Mouse (Mus musculus) retina, embryonic 14.5 days (tissue): ENCODE results near the gene Nt5c1b.

Source experiments
- DNase-seq: peaks from one replicate; pipeline ENCODE4 v3.0.0-alpha.2; 2015; ENCODE audit warnings: low spot score

Gene Nt5c1b

DNA sequence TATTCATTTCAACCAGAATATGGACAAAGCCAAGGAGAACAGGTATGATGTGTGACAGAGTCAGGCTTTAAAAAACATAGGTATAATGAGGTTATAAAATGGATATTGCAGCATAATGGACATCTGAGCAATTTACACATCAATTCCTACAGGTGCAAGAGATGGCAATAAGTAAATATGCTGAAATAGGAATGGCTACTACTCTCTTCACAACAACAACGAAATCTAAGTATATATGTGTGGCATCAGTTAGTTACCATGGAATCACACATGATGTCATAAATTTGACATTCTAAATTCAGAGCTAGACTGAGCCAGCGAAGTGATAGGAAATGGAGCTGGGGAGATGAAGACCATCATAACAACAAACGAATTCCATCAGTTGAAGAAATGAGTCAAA is at the start of gene Nt5c1b:
TSS of gene Nt5c1b (plus strand) at position 301 of the 400 bp plus-strand sequence.
- no peak for DNase-seq

DNA sequence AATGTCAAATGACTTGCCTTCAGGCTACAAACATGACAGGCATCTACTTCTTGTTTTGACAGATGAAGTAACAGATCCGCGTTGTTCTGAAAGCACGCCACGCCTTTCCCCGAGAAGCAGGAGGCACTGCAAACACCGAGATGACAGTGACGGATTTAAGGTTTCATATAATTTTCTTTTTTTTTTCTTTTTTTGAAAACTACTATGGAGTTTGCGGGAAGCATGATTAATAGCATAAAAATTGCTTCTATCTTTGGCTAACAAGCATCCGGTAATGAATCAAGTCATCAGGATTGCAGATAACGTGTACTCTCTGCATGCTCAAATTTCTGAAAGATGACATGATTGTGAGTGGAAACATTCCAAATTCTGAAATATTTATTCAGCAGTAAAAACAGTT is 42.1 kb upstream of the Nt5c1b start:
- no peak for DNase-seq

DNA sequence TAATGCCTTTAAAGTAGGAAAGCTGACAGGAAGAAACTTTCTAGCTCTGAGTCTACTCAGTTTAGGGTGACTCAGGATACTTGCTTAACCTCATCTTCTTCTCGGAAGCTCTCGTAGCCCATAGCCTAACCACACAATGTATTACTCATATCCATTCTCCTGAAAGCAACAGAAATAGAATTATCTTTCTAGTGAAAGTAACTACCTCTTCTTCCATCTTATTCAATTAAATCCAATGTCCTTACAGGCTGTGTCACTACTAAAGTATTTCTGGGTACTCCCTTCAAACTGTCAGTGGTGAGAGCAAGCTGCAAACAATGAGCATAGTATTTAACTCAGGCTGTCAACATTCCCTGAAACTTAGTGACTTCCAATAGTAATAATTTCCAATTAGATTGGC is 40.3 kb upstream of the Nt5c1b start:
- no peak for DNase-seq

GRCm38 (mm10) chr12:10340604-10341003 is 29.2 kb upstream of the Nt5c1b start:
- DNase-seq = no peak

DNA sequence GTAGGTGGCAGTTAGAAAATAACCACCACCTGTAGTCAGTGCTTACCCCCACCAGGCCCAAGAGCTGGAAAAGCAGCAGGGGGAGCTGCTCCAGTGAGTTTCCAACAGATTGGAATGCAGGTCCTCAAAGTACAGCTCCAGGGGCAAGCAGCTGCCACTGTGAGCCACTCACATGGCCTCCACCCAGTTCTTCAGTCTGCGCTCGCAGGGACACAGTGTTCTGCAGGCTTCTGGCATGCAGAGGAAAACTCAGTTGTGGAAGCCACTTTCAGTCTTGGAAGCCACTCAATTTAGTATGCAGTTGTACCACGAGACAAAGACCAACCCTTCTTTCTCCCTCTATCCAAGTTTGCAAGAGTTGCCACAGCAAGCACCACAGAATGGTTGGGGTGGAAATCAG is 19.1 kb upstream of the Nt5c1b start:
- DNase-seq = no peak

- DNase-seq = peak; percentile 9
Measured at GRCm38 (mm10) chr12:10357756-10358155, 12.0 kb upstream of the Nt5c1b start.

DNA sequence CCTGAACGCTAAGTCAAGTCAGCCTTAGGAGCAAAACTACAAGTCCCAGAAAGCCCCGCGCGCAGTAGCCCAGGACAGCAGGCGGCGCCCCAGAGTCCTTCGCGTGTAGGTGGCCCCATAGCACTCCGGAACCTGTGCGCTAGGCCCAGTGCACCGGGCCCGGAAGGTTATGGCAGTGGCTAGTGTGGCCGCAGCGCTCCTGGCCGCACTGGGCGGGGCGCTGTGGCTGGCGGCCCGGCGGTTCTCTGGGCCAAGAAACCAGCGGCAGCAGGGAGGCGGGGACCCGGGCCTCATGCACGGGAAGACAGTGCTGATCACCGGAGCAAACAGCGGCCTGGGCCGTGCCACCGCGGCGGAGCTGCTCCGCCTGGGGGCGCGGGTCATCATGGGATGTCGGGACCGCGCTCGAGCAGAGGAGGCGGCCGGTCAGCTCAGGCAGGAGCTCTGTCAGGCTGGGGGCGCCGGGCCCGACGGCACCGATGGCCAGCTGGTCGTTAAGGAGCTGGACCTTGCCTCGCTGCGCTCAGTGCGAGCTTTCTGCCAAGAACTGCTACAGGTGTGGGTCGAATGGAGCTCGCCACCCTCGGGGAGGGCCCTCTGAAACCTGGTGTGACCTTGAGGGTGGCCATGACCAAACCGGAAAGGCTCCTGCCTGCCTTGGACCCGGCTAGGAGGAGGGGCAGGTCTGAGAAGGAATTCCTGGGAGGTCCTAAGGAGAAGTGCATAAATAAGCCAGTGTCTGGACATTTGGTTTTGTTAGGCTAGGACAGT is 21.1 kb downstream of the Nt5c1b start, which contains the start of gene Rdh14:
TSS of gene Rdh14 (plus strand) at position 102 of the 771 bp plus-strand sequence.
- peak; percentile 95 for DNase-seq

DNA sequence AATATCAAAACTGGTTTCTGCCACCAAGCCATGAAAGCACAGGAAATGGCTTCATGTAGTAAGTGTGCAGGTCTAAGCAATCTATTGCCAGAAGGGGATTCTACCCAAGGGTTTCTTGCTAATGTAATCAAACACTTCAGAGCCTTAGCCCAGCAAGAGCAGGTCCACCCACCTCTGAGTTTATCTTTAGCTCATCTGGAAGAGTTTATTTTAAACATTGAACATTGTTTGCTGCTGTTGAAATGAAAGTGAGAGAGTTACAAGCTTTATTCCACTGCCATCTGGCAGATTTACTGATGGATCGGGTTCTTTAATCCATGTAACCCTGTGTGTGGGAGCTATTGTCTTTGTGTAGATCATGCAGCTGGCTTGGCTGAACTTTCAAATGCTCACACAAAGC is 31.0 kb downstream of the Nt5c1b start:
- DNase-seq = no peak

GRCm38 (mm10) chr12:10402421-10403115 is 32.8 kb downstream of the Nt5c1b start:
- no peak for DNase-seq

- DNase-seq = no peak
Measured at GRCm38 (mm10) chr12:10410511-10411179, 40.9 kb downstream of the Nt5c1b start.

GRCm38 (mm10) chr12:10411453-10411852 is 41.7 kb downstream of the Nt5c1b start:
- no peak for DNase-seq

GRCm38 (mm10) chr12:10422347-10422746 is 52.6 kb downstream of the Nt5c1b start:
- no peak for DNase-seq

- DNase-seq = no peak
Measured at GRCm38 (mm10) chr12:10425982-10426863, 56.5 kb downstream of the Nt5c1b start.

DNA sequence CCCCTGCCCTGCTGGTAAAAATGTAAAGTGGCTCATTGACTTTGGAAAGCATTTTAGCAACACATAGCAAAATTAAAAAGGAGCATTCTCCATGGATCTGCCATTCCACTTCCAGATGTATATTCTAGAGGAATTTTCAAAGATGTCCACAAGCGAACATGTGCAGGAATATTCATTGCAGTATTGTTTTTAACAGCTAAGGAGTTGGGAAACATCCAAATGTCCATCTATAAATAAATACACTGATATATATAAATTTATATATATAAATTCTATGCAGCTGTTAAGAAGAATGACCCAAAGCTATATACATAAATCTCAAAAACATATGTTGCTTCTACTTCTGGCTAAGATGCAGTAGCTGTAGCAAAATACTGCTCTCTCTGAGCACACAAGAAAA is 61.2 kb downstream of the Nt5c1b start:
- no peak for DNase-seq

GRCm38 (mm10) chr12:10438054-10439001 is 68.6 kb downstream of the Nt5c1b start:
- peak; percentile 92 for DNase-seq
